Mouse (Mus musculus) heart, adult 10 weeks (tissue): ENCODE results near the gene Olfr633. TPM values are rescaled to one million over a fixed set of nuclear protein-coding genes. Genes with fewer than 3 reads are reported as not detected.

Experiments
- polyA plus RNA-seq: library from polyadenylated mRNA; stranded (reverse); fragments of 350-450 nt; fragmentation: Illumina TruSeq; extraction: RNeasy Lipid Tissue Mini Kit (QIAGEN cat#74804); gene quantifications from one replicate; pipeline ENCODE4 v1.2.3, GENCODE M21; 2014; ENCODE audit warnings: low read depth, low replicate concordance

Olfr633 gene
- polyA plus RNA-seq, result not detected

GRCm38 (mm10) chr7:103944137-103944536 is at the start of gene Olfr633:
Gene Olfr633, plus strand, starts transcription at chr7:103944437.

GRCm38 (mm10) chr7:103903187-103903586 is 41.0 kb upstream of the Olfr633 start, which contains the start of gene Olfr65:
Gene Olfr65, plus strand, starts transcription at chr7:103903487.

GRCm38 (mm10) chr7:103928525-103928924 is 15.7 kb upstream of the Olfr633 start, which contains the start of gene Olfr631:
Gene Olfr631, plus strand, starts transcription at chr7:103928825.

DNA sequence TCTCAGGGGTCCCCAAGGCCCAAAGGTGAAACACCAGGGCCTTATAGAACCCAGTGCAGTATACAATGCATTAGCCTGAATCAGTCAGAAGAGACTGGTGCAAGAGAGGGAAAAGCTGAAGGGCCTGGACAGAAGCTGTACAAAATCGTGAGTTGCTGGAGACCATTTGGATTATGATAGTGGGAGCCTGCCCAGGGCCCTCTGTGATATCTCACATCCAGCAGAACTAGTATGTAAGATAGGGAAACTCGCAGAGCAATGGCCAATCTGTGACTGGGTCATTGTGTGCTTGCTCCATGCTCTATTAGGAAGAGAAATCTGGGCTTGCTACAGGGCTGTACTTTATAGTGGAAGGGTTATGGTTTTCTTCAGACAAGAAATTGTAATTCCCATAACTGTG is 10.0 kb upstream of the Olfr633 start, which contains the start of gene Olfr632:
Gene Olfr632 (plus strand): TSS at position 84 of the 400 bp plus-strand sequence.

DNA sequence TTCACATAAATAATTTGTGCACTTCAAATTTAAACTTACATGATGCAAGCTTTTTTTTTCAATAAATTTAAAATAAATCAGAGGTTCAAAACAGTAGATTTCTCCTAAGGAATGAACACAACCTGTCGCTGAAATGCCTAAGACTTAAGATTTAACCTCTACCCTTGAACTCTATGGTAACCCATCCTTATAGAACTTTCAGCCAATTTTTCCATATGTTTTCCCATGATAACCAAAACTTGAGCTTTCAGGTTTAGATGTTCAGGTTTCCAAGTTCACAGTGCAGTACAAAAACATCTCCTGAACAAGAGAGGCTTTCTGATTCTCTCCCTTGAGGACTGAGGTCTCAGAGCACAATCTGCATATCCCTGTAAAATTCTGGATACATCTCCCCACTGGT is 26.6 kb downstream of the Olfr633 start, which contains the start of gene Olfr635:
Gene Olfr635 (plus strand): TSS at position 301 of the 400 bp plus-strand sequence.

DNA sequence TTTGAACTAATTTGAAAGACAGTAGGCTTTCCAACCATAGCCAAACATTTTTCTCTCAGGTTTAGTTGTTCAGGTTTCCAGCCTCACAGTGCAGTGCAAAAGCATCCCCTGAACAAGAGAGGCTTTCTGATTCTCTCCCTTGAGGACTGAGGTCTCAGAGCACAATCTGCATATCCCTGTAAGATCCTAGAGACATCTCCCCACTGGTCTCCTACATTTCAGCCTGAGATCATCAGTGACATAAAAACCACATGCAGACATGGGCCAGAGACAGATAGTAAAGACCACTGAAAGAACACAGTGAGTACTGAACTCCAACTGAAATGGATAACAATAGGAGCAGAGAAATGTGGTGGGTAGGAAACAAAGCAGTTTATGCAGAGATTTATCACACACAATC is 54.2 kb downstream of the Olfr633 start, which contains the start of gene Olfr638:
Gene Olfr638 (plus strand): TSS at position 301 of the 400 bp plus-strand sequence.

Other genes with a start within 250 kb of the Olfr633 start
- not detected for gene Olfr243, start 229.8 kb upstream of the Olfr633 start, polyA plus RNA-seq
- gene Olfr628, start 214.1 kb upstream of the Olfr633 start, polyA plus RNA-seq, result not detected
- not detected for gene Olfr629, start 199.5 kb upstream of the Olfr633 start, polyA plus RNA-seq
- not detected for gene Olfr630, start 187.1 kb upstream of the Olfr633 start, polyA plus RNA-seq
- gene Olfr69, start 172.8 kb upstream of the Olfr633 start, polyA plus RNA-seq, result not detected
- not detected for gene Olfr68, start 164.7 kb upstream of the Olfr633 start, polyA plus RNA-seq
- not detected for gene Olfr67, start 152.6 kb upstream of the Olfr633 start, polyA plus RNA-seq
- gene Hbb-bt, start 130.4 kb upstream of the Olfr633 start, polyA plus RNA-seq, result 792 TPM
- gene Hbb-bs, start 116.3 kb upstream of the Olfr633 start, polyA plus RNA-seq, result 6,129 TPM
- gene Hbb-bh2, start 103.9 kb upstream of the Olfr633 start, polyA plus RNA-seq, result not detected
- gene Hbb-bh1, start 101.3 kb upstream of the Olfr633 start, polyA plus RNA-seq, result not detected
- not detected for gene Hbb-y, start 91.2 kb upstream of the Olfr633 start, polyA plus RNA-seq
- gene Olfr66, start 58.2 kb upstream of the Olfr633 start, polyA plus RNA-seq, result not detected
- not detected for gene Olfr64, start 50.0 kb upstream of the Olfr633 start, polyA plus RNA-seq
- gene Olfr65, start 41.0 kb upstream of the Olfr633 start, polyA plus RNA-seq, result not detected
- gene Olfr631, start 15.6 kb upstream of the Olfr633 start, polyA plus RNA-seq, result not detected
- not detected for gene Olfr632, start 10.1 kb upstream of the Olfr633 start, polyA plus RNA-seq
- gene Olfr635, start 26.7 kb downstream of the Olfr633 start, polyA plus RNA-seq, result not detected
- not detected for gene Olfr638, start 54.3 kb downstream of the Olfr633 start, polyA plus RNA-seq
- not detected for gene Olfr639, start 72.9 kb downstream of the Olfr633 start, polyA plus RNA-seq
- gene Olfr640, start 81.1 kb downstream of the Olfr633 start, polyA plus RNA-seq, result not detected
- not detected for gene Olfr641, start 91.0 kb downstream of the Olfr633 start, polyA plus RNA-seq
- not detected for gene Olfr642, start 108.2 kb downstream of the Olfr633 start, polyA plus RNA-seq
- gene 4930516K23Rik, start 117.0 kb downstream of the Olfr633 start, polyA plus RNA-seq, result not detected
- gene Olfr644, start 127.4 kb downstream of the Olfr633 start, polyA plus RNA-seq, result not detected
- gene Olfr645, start 141.0 kb downstream of the Olfr633 start, polyA plus RNA-seq, result not detected
- not detected for gene Olfr646, start 160.4 kb downstream of the Olfr633 start, polyA plus RNA-seq
- gene Ubqln5, start 185.4 kb downstream of the Olfr633 start, polyA plus RNA-seq, result not detected
- gene Olfr643, start 193.0 kb downstream of the Olfr633 start, polyA plus RNA-seq, result not detected
- not detected for gene Ubqln3, start 198.8 kb downstream of the Olfr633 start, polyA plus RNA-seq
- not detected for gene Ubqlnl, start 206.1 kb downstream of the Olfr633 start, polyA plus RNA-seq
- not detected for gene Olfm5, start 220.4 kb downstream of the Olfr633 start, polyA plus RNA-seq
- not detected for gene Olfr648, start 239.0 kb downstream of the Olfr633 start, polyA plus RNA-seq